Comparison of ENCODE assay signal across 11 mouse cellular contexts in genomic region chr11:107317653-107318281, GRCm38 (mm10).
DNase-seq lines count a peak whose midpoint lies in the region; ATAC-seq lines count a peak whose summit lies in the region.
"Had no signal": no experiment of that assay in that cellular context is flagged by ENCODE, and none has a peak within 500 bp of the region (broad histone marks: within the 10 kb centered on the region; RNA-seq: fewer than 3 reads in every experiment).

No protein-coding gene starts in this region.

- DNase-seq in gastrocnemius, postnatal 14 days, result peak; percentile 20
- no peak for DNase-seq in gastrocnemius, adult 18-20 months (ENCODE audit: low spot score)
- DNase-seq in layer of hippocampus, adult 9-11 months, result peak; percentile 80
- DNase-seq in layer of hippocampus, postnatal 10 days (ENCODE audit: low spot score in 2 of 2), result no peak
- DNase-seq in cerebellum, adult 18-20 months, result no peak
- DNase-seq: midbrain, embryonic 14.5 days; right cerebral cortex, postnatal 14 days had no signal

- no peaks in the 10 kb centered on the region for H3K9me3 ChIP-seq in heart, embryonic 13.5 days
- H3K9me3 ChIP-seq in liver, embryonic 16.5 days (replicated peaks; ENCODE audit: control insufficient read depth, low read length), result no peaks in the 10 kb centered on the region

- intact Hi-C loops in gastrocnemius, postnatal 14 days (cut with DNase I; ENCODE audit: low total_unique reads), result loop anchor here (5.0 kb wide), 1 partner anchor 40 kb away; no protein-coding TSS in a partner anchor

- no peak overlapping the region for H3K4me3 ChIP-seq in heart, embryonic 13.5 days
- H3K4me3 ChIP-seq in liver, embryonic 16.5 days (ENCODE audit: low read depth, low read length), result no peak overlapping the region

- peak overlapping the region; percentile 28; the same call in 1 of the 2 replicates for H3K9ac ChIP-seq in heart, embryonic 13.5 days
- H3K9ac ChIP-seq in liver, embryonic 16.5 days (ENCODE audit: low read depth, low read length), result no peak overlapping the region

- H3K36me3 ChIP-seq in heart, embryonic 13.5 days, result peaks cover 17% of the 10 kb centered on the region
- H3K36me3 ChIP-seq in liver, embryonic 16.5 days (ENCODE audit: control insufficient read depth, insufficient read depth), result no peaks in the 10 kb centered on the region; the same call in 1 of the 2 replicates

- H3K4me1 ChIP-seq in heart, embryonic 13.5 days, result peaks cover 12% of the 10 kb centered on the region
- H3K4me1 ChIP-seq in liver, embryonic 16.5 days (ENCODE audit: control insufficient read depth, low read depth, low read length), result no peaks in the 10 kb centered on the region

- H3K27me3 ChIP-seq in heart, embryonic 13.5 days (replicated peaks), result no peaks in the 10 kb centered on the region
- no peaks in the 10 kb centered on the region for H3K27me3 ChIP-seq in liver, embryonic 16.5 days (ENCODE audit: control insufficient read depth, insufficient read depth, low read depth, low read length)

- 52% methylated on average over 14 of the region's 14 CpGs for whole genome bisulfite sequencing in heart, embryonic 13.5 days
- WGBS in liver, embryonic 16.5 days (ENCODE audit: insufficient replicate concordance), result 45% methylated on average over 14 of the region's 14 CpGs

- ATAC-seq in heart, embryonic 13.5 days (ENCODE audit: extremely low read depth, insufficient number of reproducible peaks, low FRiP score, low TSS enrichment), result no peak
- peak; percentile 58 for ATAC-seq in liver, embryonic 16.5 days (ENCODE audit: low read depth)
- ATAC-seq in megakaryocyte-erythroid progenitor cell, adult 5-6 weeks (replicated peaks; ENCODE audit: low FRiP score, low TSS enrichment, poor library complexity, severe bottlenecking), result no peak
- ATAC-seq: forebrain, embryonic 14.5 days had no signal

- H3K4me2 ChIP-seq in heart, embryonic 13.5 days, result no peak overlapping the region
- H3K4me2 ChIP-seq in liver, embryonic 16.5 days (ENCODE audit: low read depth, low read length), result no peak overlapping the region

- H3K27ac ChIP-seq in heart, embryonic 13.5 days (replicated peaks), result 0 out of 2 replicates have a peak overlapping the region, but pooled peaks have one; percentile 15
- H3K27ac ChIP-seq in liver, embryonic 16.5 days (ENCODE audit: low read length), result peak overlapping the region; percentile 1; the same call in 1 of the 2 replicates

Comparison
In these comparisons a context has a peak if more than half of its experiments do, and no peak if none do; other contexts are left out.
1. DNase-seq: peak in gastrocnemius, postnatal 14 days (single experiment) and layer of hippocampus, adult 9-11 months (single experiment); none in gastrocnemius, adult 18-20 months (single experiment), layer of hippocampus, postnatal 10 days (0 of 2) and cerebellum, adult 18-20 months (0 of 2).